Comparison of ENCODE assay signal across 19 mouse cellular contexts in genomic region chr6:72465361-72466157, GRCm38 (mm10). TPM values are rescaled to one million over a fixed set of nuclear protein-coding genes. Genes with fewer than 3 reads are reported as not detected.
DNase-seq lines count a peak whose midpoint lies in the region; ATAC-seq and TF ChIP-seq lines count a peak whose summit lies in the region.
"Had no signal": no experiment of that assay in that cellular context is flagged by ENCODE, and none has a peak within 500 bp of the region (broad histone marks: within the 10 kb centered on the region; RNA-seq: fewer than 3 reads in every experiment).

No protein-coding gene starts in this region.

- peak; percentile 81 for TF ChIP-seq EP300 in CH12.LX (IDR thresholded peaks at IDR 0.05; ENCODE audit: low read length)

- TF ChIP-seq CTCF in CH12.LX (conservative IDR thresholded peaks at IDR 0.05 in 1 of 2, IDR thresholded peaks at IDR 0.05 in 1 of 2; ENCODE audit: low read depth in 2 of 2, low read length in 2 of 2) = no peak

- H3K4me1 ChIP-seq in heart, embryonic 10.5 days = peaks cover 6% of the 10 kb centered on the region; the same call in 1 of the 2 replicates
- peaks cover 2 to 37% of the 10 kb centered on the region in 2 experiments; a peak in 3 of 4 replicates for H3K4me1 ChIP-seq in CH12.LX (ENCODE audit: control insufficient read depth in 1 of 2, insufficient read depth in 2 of 2)
- peaks cover 9% of the 10 kb centered on the region; the same call in 1 of the 2 replicates for H3K4me1 ChIP-seq in intestine, embryonic 15.5 days (replicated peaks)
- H3K4me1 ChIP-seq: embryonic facial prominence, embryonic 15.5 days; midbrain, embryonic 12.5 days had no signal

- no peak overlapping the region for H3K4me2 ChIP-seq in CH12.LX (ENCODE audit: insufficient read depth, low read depth, poor library complexity, severe bottlenecking)
- no peak overlapping the region for H3K4me2 ChIP-seq in intestine, embryonic 15.5 days (replicated peaks)
- H3K4me2 ChIP-seq: embryonic facial prominence, embryonic 15.5 days; liver, embryonic 13.5 days; midbrain, embryonic 12.5 days; neural tube, embryonic 12.5 days had no signal

- no peaks in the 10 kb centered on the region for H3K9me3 ChIP-seq in heart, embryonic 10.5 days
- H3K9me3 ChIP-seq in CH12.LX (replicated peaks; ENCODE audit: low read length) = no peaks in the 10 kb centered on the region
- H3K9me3 ChIP-seq in intestine, embryonic 15.5 days = no peaks in the 10 kb centered on the region
- H3K9me3 ChIP-seq: embryonic facial prominence, embryonic 15.5 days; liver, embryonic 13.5 days; midbrain, embryonic 12.5 days; neural tube, embryonic 12.5 days had no signal

- peak; percentile 54 to 59 for DNase-seq in heart, adult 18-20 months
- no peak for DNase-seq in heart, embryonic 10.5 days (ENCODE audit: low spot score)
- peak; percentile 40 for DNase-seq in CH12.LX (ENCODE audit: extremely low read depth)
- DNase-seq in kidney, postnatal 10 days = peak; percentile 40
- no peak for DNase-seq in cerebellum, postnatal 4 days (ENCODE audit: low spot score in 2 of 2)
- no peak for DNase-seq in layer of hippocampus, adult 9-11 months
- DNase-seq: cerebellum, postnatal 36 days; forebrain, postnatal 0 days; layer of hippocampus, postnatal 36 days; liver, embryonic 13.5 days; thymus, postnatal 14 days had no signal

- H3K4me3 ChIP-seq in heart, embryonic 10.5 days = no peak overlapping the region
- H3K4me3 ChIP-seq in CH12.LX (replicated peaks in 1 of 3; ENCODE audit: low read depth in 2 of 3, low read length in 2 of 3, poor library complexity in 1 of 3) = no peak overlapping the region
- no peak overlapping the region for H3K4me3 ChIP-seq in intestine, embryonic 15.5 days (replicated peaks)
- H3K4me3 ChIP-seq: embryonic facial prominence, embryonic 15.5 days; liver, embryonic 13.5 days; midbrain, embryonic 12.5 days; neural tube, embryonic 12.5 days had no signal

- 72% methylated on average over 8 of the region's 8 CpGs for WGBS in heart, embryonic 10.5 days
- 37% methylated on average over 8 of the region's 8 CpGs for WGBS in intestine, embryonic 15.5 days

- dilution Hi-C loops in CH12.LX (cut with MboI; ENCODE audit: extremely low pct_ligation_motif_present, extremely low pct_unique_long_range_greater_than_20kb, low sequenced_read_pairs) = no loop called here

- H3K36me3 ChIP-seq in heart, embryonic 10.5 days = no peaks in the 10 kb centered on the region
- H3K36me3 ChIP-seq in CH12.LX (replicated peaks in 1 of 2; ENCODE audit: control insufficient read depth in 1 of 2, insufficient read depth in 1 of 2, low read length in 1 of 2) = no peaks in the 10 kb centered on the region
- no peaks in the 10 kb centered on the region for H3K36me3 ChIP-seq in intestine, embryonic 15.5 days
- H3K36me3 ChIP-seq: embryonic facial prominence, embryonic 15.5 days; liver, embryonic 13.5 days; midbrain, embryonic 12.5 days; neural tube, embryonic 12.5 days had no signal

- H3K9ac ChIP-seq in CH12.LX (ENCODE audit: insufficient read depth, low read depth) = no peak overlapping the region
- H3K9ac ChIP-seq in intestine, embryonic 15.5 days = no peak overlapping the region
- H3K9ac ChIP-seq: embryonic facial prominence, embryonic 15.5 days; forebrain, postnatal 0 days; liver, embryonic 13.5 days; midbrain, embryonic 12.5 days; neural tube, embryonic 12.5 days had no signal

- H3K79me2 ChIP-seq in CH12.LX (replicated peaks; ENCODE audit: control insufficient read depth, extremely low read depth, insufficient read depth, poor library complexity, severe bottlenecking) = no peaks in the 10 kb centered on the region

- ATAC-seq in intestine, embryonic 15.5 days = peak; percentile 64
- no peak for ATAC-seq in erythroid progenitor cell, adult 5-6 weeks (replicated peaks; ENCODE audit: low FRiP score, poor library complexity, severe bottlenecking)
- ATAC-seq: forebrain, postnatal 0 days; hindbrain, postnatal 0 days had no signal

- H3K27me3 ChIP-seq in heart, embryonic 10.5 days (ENCODE audit: insufficient read depth, poor library complexity, severe bottlenecking) = no peaks in the 10 kb centered on the region
- H3K27me3 ChIP-seq in CH12.LX (replicated peaks) = no peaks in the 10 kb centered on the region
- H3K27me3 ChIP-seq in intestine, embryonic 15.5 days (replicated peaks) = no peaks in the 10 kb centered on the region
- H3K27me3 ChIP-seq: embryonic facial prominence, embryonic 15.5 days; liver, embryonic 13.5 days; midbrain, embryonic 12.5 days; neural tube, embryonic 12.5 days had no signal

- in situ Hi-C loops in CH12.LX (cut with MboI; ENCODE audit: low pct_ligation_motif_present, low pct_unique_long_range_greater_than_20kb, low sequenced_read_pairs) = no loop called here

- no peak for TF ChIP-seq POLR2A in CH12.LX (IDR thresholded peaks at IDR 0.05; ENCODE audit: low read depth, low read length)

- H3K27ac ChIP-seq in heart, embryonic 10.5 days = no peak overlapping the region
- no peak overlapping the region for H3K27ac ChIP-seq in CH12.LX (ENCODE audit: insufficient read depth, low read depth)
- no peak overlapping the region for H3K27ac ChIP-seq in intestine, embryonic 15.5 days
- H3K27ac ChIP-seq: embryonic facial prominence, embryonic 15.5 days; hindbrain, postnatal 0 days; liver, embryonic 13.5 days; midbrain, embryonic 12.5 days; neural tube, embryonic 12.5 days had no signal

- TF ChIP-seq RAD21 in CH12.LX (IDR thresholded peaks at IDR 0.05; ENCODE audit: low read depth, low read length) = no peak

TF ChIP-seq in CH12.LX, 34 proteins besides CTCF, POLR2A, EP300 and RAD21:
- no peak for TF ChIP-seq UBTF (IDR thresholded peaks at IDR 0.05; ENCODE audit: low read depth, low read length)
- no peak for TF ChIP-seq ELF1 (IDR thresholded peaks at IDR 0.05; ENCODE audit: low read depth, low read length)
- TF ChIP-seq KAT2A (IDR thresholded peaks at IDR 0.05; ENCODE audit: insufficient replicate concordance, low read length) = no peak
- peak; percentile 81 for TF ChIP-seq ZNF384 (IDR thresholded peaks at IDR 0.05; ENCODE audit: low read depth, low read length)
- no peak for TF ChIP-seq USF1 (IDR thresholded peaks at IDR 0.05; ENCODE audit: low read depth, low read length)
- no peak for TF ChIP-seq ZC3H11A (IDR thresholded peaks at IDR 0.05; ENCODE audit: low read depth, low read length)
- no peak for TF ChIP-seq E2F4 (IDR thresholded peaks at IDR 0.05; ENCODE audit: insufficient replicate concordance, low read depth, low read length)
- peak; percentile 40; the same call in 1 of the 2 replicates for TF ChIP-seq BHLHE40 (IDR thresholded peaks at IDR 0.05; ENCODE audit: low read depth, low read length)
- TF ChIP-seq CHD1 (IDR thresholded peaks at IDR 0.05; ENCODE audit: low read depth, low read length) = no peak
- TF ChIP-seq ETS1 (conservative IDR thresholded peaks at IDR 0.05; ENCODE audit: low read depth, low read length) = 0 out of 2 replicates have a peak, but pooled peaks have one; percentile 22
- no peak for TF ChIP-seq MYC (IDR thresholded peaks at IDR 0.05; ENCODE audit: low read depth, low read length)
- no peak for TF ChIP-seq ZKSCAN1 (IDR thresholded peaks at IDR 0.05; ENCODE audit: borderline replicate concordance, low read depth, low read length)
- TF ChIP-seq PAX5 (IDR thresholded peaks at IDR 0.05; ENCODE audit: low read length) = no peak
- TF ChIP-seq JUND (conservative IDR thresholded peaks at IDR 0.05; ENCODE audit: low read depth, low read length) = no peak
- peak; percentile 57; the same call in 1 of the 2 replicates for TF ChIP-seq IRF4 (IDR thresholded peaks at IDR 0.05; ENCODE audit: low read depth, low read length)
- TF ChIP-seq JUN (IDR thresholded peaks at IDR 0.05; ENCODE audit: insufficient read depth, low read depth, low read length) = no peak

RNA-seq across cellular contexts. Expression of gene Mat2a, which starts 26.2 kb away (rescaled TPM):
- total RNA-seq in heart, adult 18-20 months (2021) = 100 to 1,000 TPM; 130 to 166 TPM
- 353 and 387 TPM in 2 replicates for polyA plus RNA-seq in heart, embryonic 10.5 days (2016; fragmentation: Nextera tagmentation; extraction: Ambion mirVana)
- total RNA-seq in CH12.LX (2012; rRNA removed) (166 and 274 TPM in 2 replicates), CH12.LX (2014; rRNA removed) (218 and 232 TPM in 2 replicates)
- polyA plus RNA-seq in CH12.LX (2012; ENCODE audit: insufficient read length, low read depth) = 429 and 456 TPM in 2 replicates
- 290 and 308 TPM in 2 replicates for polyA plus RNA-seq in intestine, embryonic 15.5 days (2015; fragmentation: Nextera tagmentation; extraction: Ambion mirVana)
- total RNA-seq in erythroid progenitor cell, adult 5-6 weeks (2015; ENCODE audit: low replicate concordance) = 299 and 345 TPM in 2 replicates
- 107 TPM in 2 replicates for total RNA-seq in erythroid progenitor cell, adult 5-6 weeks (2017; ENCODE audit: low replicate concordance)

RNA-seq across cellular contexts. Expression of gene Ggcx, which starts 51.5 kb away (rescaled TPM):
- 10 to 100 TPM; 26.0 to 34.2 TPM for total RNA-seq in heart, adult 18-20 months (2021)
- polyA plus RNA-seq in heart, embryonic 10.5 days (2016; fragmentation: Nextera tagmentation; extraction: Ambion mirVana) = 28.6 and 29.2 TPM in 2 replicates
- total RNA-seq in CH12.LX (2012; rRNA removed) (6.6 and 6.7 TPM in 2 replicates), CH12.LX (2014; rRNA removed) (6.5 and 7.8 TPM in 2 replicates)
- 4.7 and 5.2 TPM in 2 replicates for polyA plus RNA-seq in CH12.LX (2012; ENCODE audit: insufficient read length, low read depth)
- 23.8 and 23.9 TPM in 2 replicates for polyA plus RNA-seq in intestine, embryonic 15.5 days (2015; fragmentation: Nextera tagmentation; extraction: Ambion mirVana)
- 1.4 and 7.1 TPM in 2 replicates for total RNA-seq in erythroid progenitor cell, adult 5-6 weeks (2015; ENCODE audit: low replicate concordance)
- 2.6 and 5.9 TPM in 2 replicates for total RNA-seq in erythroid progenitor cell, adult 5-6 weeks (2017; ENCODE audit: low replicate concordance)

RNA-seq across cellular contexts. Expression of gene Sh2d6, which starts 55.9 kb away (rescaled TPM):
- under 1 TPM in 1 of 2 experiments, not detected in 1; 0.25 TPM for total RNA-seq in heart, adult 18-20 months (2021)
- 0.15 TPM in 1 of 2 replicates, not detected in the other for polyA plus RNA-seq in heart, embryonic 10.5 days (2016; fragmentation: Nextera tagmentation; extraction: Ambion mirVana)
- total RNA-seq in CH12.LX (2012; rRNA removed) (0.50 and 1.7 TPM in 2 replicates), CH12.LX (2014; rRNA removed) (0.78 and 1.1 TPM in 2 replicates)
- 4.3 and 4.9 TPM in 2 replicates for polyA plus RNA-seq in CH12.LX (2012; ENCODE audit: insufficient read length, low read depth)
- polyA plus RNA-seq in intestine, embryonic 15.5 days (2015; fragmentation: Nextera tagmentation; extraction: Ambion mirVana) = 0.16 TPM in 1 of 2 replicates, not detected in the other
- total RNA-seq in erythroid progenitor cell, adult 5-6 weeks (2015; ENCODE audit: low replicate concordance) = not detected in 2 replicates
- not detected in 2 replicates for total RNA-seq in erythroid progenitor cell, adult 5-6 weeks (2017; ENCODE audit: low replicate concordance)
- total RNA-seq: hindbrain, postnatal 0 days; MEL had no signal
- polyA plus RNA-seq: heart, embryonic 14.5 days; liver, embryonic 13.5 days had no signal

Comparison
In these comparisons a context has a peak if more than half of its experiments do, and no peak if none do; other contexts are left out.
1. DNase-seq: peak in heart, adult 18-20 months (2 of 2), CH12.LX (single experiment) and kidney, postnatal 10 days (single experiment); none in heart, embryonic 10.5 days (single experiment), cerebellum, postnatal 4 days (0 of 2) and layer of hippocampus, adult 9-11 months (single experiment).